Mouse (Mus musculus): Measurements from ENCODE around the gene Crhr1. TPM values are rescaled to one million over a fixed set of nuclear protein-coding genes. Genes with fewer than 3 reads are reported as not detected.

The Crhr1 gene
- total and polyA plus RNA-seq, 3 experiments = not detected

- TF ChIP-seq HCFC1 (IDR thresholded peaks at IDR 0.05; ENCODE audit: low read depth, low read length) (no peak), UBTF (IDR thresholded peaks at IDR 0.05; ENCODE audit: low read depth, low read length) (no peak), MYC (IDR thresholded peaks at IDR 0.05; ENCODE audit: low read depth, low read length) (no peak)
- dilution Hi-C loops (cut with MboI; ENCODE audit: extremely low pct_ligation_motif_present, extremely low pct_unique_long_range_greater_than_20kb, low sequenced_read_pairs) (no loop called here), in situ Hi-C loops (cut with MboI; ENCODE audit: low pct_ligation_motif_present, low pct_unique_long_range_greater_than_20kb, low sequenced_read_pairs) (no loop called here)
- Histone ChIP-seq H3K4me3 (replicated peaks in 1 of 3; ENCODE audit: low read depth in 2 of 3, low read length in 2 of 3, poor library complexity in 1 of 3) (no peak overlapping the region), H3K9ac (ENCODE audit: insufficient read depth, low read depth) (no peak overlapping the region), H3K79me2 (replicated peaks; ENCODE audit: control insufficient read depth, extremely low read depth, insufficient read depth, poor library complexity, severe bottlenecking) (no peaks in the 10 kb centered on the region), H3K9me3 (replicated peaks; ENCODE audit: low read length) (peaks cover 19% of the 10 kb centered on the region), H3K27ac (ENCODE audit: insufficient read depth, low read depth) (no peak overlapping the region), H3K36me3 (replicated peaks in 1 of 2; ENCODE audit: control insufficient read depth in 1 of 2, insufficient read depth in 1 of 2, low read length in 1 of 2) (no peaks in the 10 kb centered on the region), H3K4me1 (ENCODE audit: control insufficient read depth in 1 of 2, insufficient read depth in 2 of 2) (no peaks in the 10 kb centered on the region), H3K4me2 (ENCODE audit: insufficient read depth, low read depth, poor library complexity, severe bottlenecking) (no peak overlapping the region), H3K27me3 (replicated peaks) (peaks cover 2% of the 10 kb centered on the region)
- no peak for DNase-seq (ENCODE audit: extremely low read depth)
Observed at GRCm38 (mm10) chr11:104130721-104131647, 1.7 kb upstream of the Crhr1 start.

GRCm38 (mm10) chr11:104131756-104132155 is 899 bp upstream of the Crhr1 start:
- no peaks in the 10 kb centered on the region for H3K4me1 ChIP-seq (ENCODE audit: control insufficient read depth in 1 of 2, insufficient read depth in 2 of 2)
- peaks cover 2% of the 10 kb centered on the region for H3K27me3 ChIP-seq (replicated peaks)
- in situ Hi-C loops (cut with MboI; ENCODE audit: low pct_ligation_motif_present, low pct_unique_long_range_greater_than_20kb, low sequenced_read_pairs) = no loop called here
- no peak for TF ChIP-seq BHLHE40 (IDR thresholded peaks at IDR 0.05; ENCODE audit: low read depth, low read length)
- no peak for TF ChIP-seq PAX5 (IDR thresholded peaks at IDR 0.05; ENCODE audit: low read length)
- peak in 1 of 2 experiments; percentile 10; a peak in 1 of 4 replicates for TF ChIP-seq CTCF (conservative IDR thresholded peaks at IDR 0.05 in 1 of 2, IDR thresholded peaks at IDR 0.05 in 1 of 2; ENCODE audit: low read depth in 2 of 2, low read length in 2 of 2)
- no peak for TF ChIP-seq SMC3 (IDR thresholded peaks at IDR 0.05; ENCODE audit: low read depth, low read length)
- no peak for TF ChIP-seq JUND (conservative IDR thresholded peaks at IDR 0.05; ENCODE audit: low read depth, low read length)
- dilution Hi-C loops (cut with MboI; ENCODE audit: extremely low pct_ligation_motif_present, extremely low pct_unique_long_range_greater_than_20kb, low sequenced_read_pairs) = no loop called here
- no peak overlapping the region for H3K9ac ChIP-seq (ENCODE audit: insufficient read depth, low read depth)
- no peak overlapping the region for H3K27ac ChIP-seq (ENCODE audit: insufficient read depth, low read depth)
- H3K4me2 ChIP-seq (ENCODE audit: insufficient read depth, low read depth, poor library complexity, severe bottlenecking) = no peak overlapping the region
- DNase-seq (ENCODE audit: extremely low read depth) = no peak
- peaks cover 19% of the 10 kb centered on the region for H3K9me3 ChIP-seq (replicated peaks; ENCODE audit: low read length)
- no peaks in the 10 kb centered on the region for H3K79me2 ChIP-seq (replicated peaks; ENCODE audit: control insufficient read depth, extremely low read depth, insufficient read depth, poor library complexity, severe bottlenecking)
- no peaks in the 10 kb centered on the region for H3K36me3 ChIP-seq (replicated peaks in 1 of 2; ENCODE audit: control insufficient read depth in 1 of 2, insufficient read depth in 1 of 2, low read length in 1 of 2)
- no peak overlapping the region for H3K4me3 ChIP-seq (replicated peaks in 1 of 3; ENCODE audit: low read depth in 2 of 3, low read length in 2 of 3, poor library complexity in 1 of 3)

- no peaks in the 10 kb centered on the region for H3K36me3 ChIP-seq (replicated peaks in 1 of 2; ENCODE audit: control insufficient read depth in 1 of 2, insufficient read depth in 1 of 2, low read length in 1 of 2)
- H3K9me3 ChIP-seq (replicated peaks; ENCODE audit: low read length) = peaks cover 19% of the 10 kb centered on the region
- H3K4me1 ChIP-seq (ENCODE audit: control insufficient read depth in 1 of 2, insufficient read depth in 2 of 2) = no peaks in the 10 kb centered on the region
- H3K27me3 ChIP-seq (replicated peaks) = no peaks in the 10 kb centered on the region
- dilution Hi-C loops (cut with MboI; ENCODE audit: extremely low pct_ligation_motif_present, extremely low pct_unique_long_range_greater_than_20kb, low sequenced_read_pairs) (no loop called here), in situ Hi-C loops (cut with MboI; ENCODE audit: low pct_ligation_motif_present, low pct_unique_long_range_greater_than_20kb, low sequenced_read_pairs) (no loop called here)
- no peak overlapping the region for H3K9ac ChIP-seq (ENCODE audit: insufficient read depth, low read depth)
- TF ChIP-seq BHLHE40 (IDR thresholded peaks at IDR 0.05; ENCODE audit: low read depth, low read length) = no peak
- no peak for TF ChIP-seq NRF1 (IDR thresholded peaks at IDR 0.05; ENCODE audit: low read depth, low read length)
- no peak for TF ChIP-seq CHD2 (IDR thresholded peaks at IDR 0.05; ENCODE audit: low read length)
- TF ChIP-seq CHD1 (IDR thresholded peaks at IDR 0.05; ENCODE audit: low read depth, low read length) = no peak
- no peak for TF ChIP-seq USF2 (conservative IDR thresholded peaks at IDR 0.05; ENCODE audit: low read depth, low read length)
- no peak for TF ChIP-seq CTCF (conservative IDR thresholded peaks at IDR 0.05 in 1 of 2, IDR thresholded peaks at IDR 0.05 in 1 of 2; ENCODE audit: low read depth in 2 of 2, low read length in 2 of 2)
- TF ChIP-seq PAX5 (IDR thresholded peaks at IDR 0.05; ENCODE audit: low read length) = no peak
- no peak for TF ChIP-seq ETS1 (conservative IDR thresholded peaks at IDR 0.05; ENCODE audit: low read depth, low read length)
- TF ChIP-seq MAX (IDR thresholded peaks at IDR 0.05; ENCODE audit: low read length) = no peak
- TF ChIP-seq JUND (conservative IDR thresholded peaks at IDR 0.05; ENCODE audit: low read depth, low read length) = no peak
- no peak for TF ChIP-seq RCOR1 (conservative IDR thresholded peaks at IDR 0.05; ENCODE audit: low read depth, low read length)
- no peak for TF ChIP-seq IRF4 (IDR thresholded peaks at IDR 0.05; ENCODE audit: low read depth, low read length)
- H3K4me2 ChIP-seq (ENCODE audit: insufficient read depth, low read depth, poor library complexity, severe bottlenecking) = no peak overlapping the region
- H3K79me2 ChIP-seq (replicated peaks; ENCODE audit: control insufficient read depth, extremely low read depth, insufficient read depth, poor library complexity, severe bottlenecking) = no peaks in the 10 kb centered on the region
- H3K4me3 ChIP-seq (replicated peaks in 1 of 3; ENCODE audit: low read depth in 2 of 3, low read length in 2 of 3, poor library complexity in 1 of 3) = no peak overlapping the region
- no peak overlapping the region for H3K27ac ChIP-seq (ENCODE audit: insufficient read depth, low read depth)
- DNase-seq (ENCODE audit: extremely low read depth) = no peak
Observed at GRCm38 (mm10) chr11:104133442-104133983, 858 bp downstream of the Crhr1 start.
